Mouse (Mus musculus) myocyte (in vitro differentiated cells): Measurements from ENCODE around the gene Atl1.

Experiments used
- CEBPB ChIP-seq: IDR thresholded peaks from 2 replicates; pipeline ENCODE4 v1.6.1; 2011; ENCODE audit warnings: mild to moderate bottlenecking, moderate library complexity; ENCODE audit not compliant: poor library complexity, insufficient read depth, severe bottlenecking
- E2F4 ChIP-seq: IDR thresholded peaks from one replicate; pipeline ENCODE4 v1.6.1; 2011; ENCODE audit warnings: mild to moderate bottlenecking, control low read depth, moderate library complexity; ENCODE audit not compliant: insufficient read depth
- MAX ChIP-seq: IDR thresholded peaks from one replicate; pipeline ENCODE4 v1.6.1; 2011; ENCODE audit warnings: low read depth, mild to moderate bottlenecking, control low read depth
- MYOD1 ChIP-seq, 3 experiments: IDR thresholded peaks; one replicate each; pipeline ENCODE4 v1.6.1; 2011; ENCODE audit warnings: control low read depth in 2 of 3, low read depth in 2 of 3, mild to moderate bottlenecking in 2 of 3, moderate library complexity in 1 of 3; ENCODE audit not compliant: insufficient read length in 2 of 3, control insufficient read depth in 1 of 3
- MYOG ChIP-seq, 3 experiments: IDR thresholded peaks; one replicate each; pipeline ENCODE4 v1.6.1; 2011; ENCODE audit warnings: control low read depth in 2 of 3, low read depth in 2 of 3, mild to moderate bottlenecking in 2 of 3; ENCODE audit not compliant: insufficient read length in 2 of 3, control insufficient read depth in 1 of 3, insufficient read depth in 1 of 3
- POLR2A ChIP-seq: IDR thresholded peaks from one replicate; pipeline ENCODE4 v1.6.1; 2011; ENCODE audit warnings: low read depth, mild to moderate bottlenecking, control low read depth, moderate library complexity; ENCODE audit not compliant: insufficient read length
- POLR2AphosphoS2 ChIP-seq: IDR thresholded peaks from one replicate; pipeline ENCODE4 v1.6.1; 2011; ENCODE audit warnings: low read depth, control low read depth; ENCODE audit not compliant: insufficient read length
- REST ChIP-seq: IDR thresholded peaks from one replicate; pipeline ENCODE4 v1.6.1; 2011; ENCODE audit warnings: mild to moderate bottlenecking, control low read depth, moderate library complexity; ENCODE audit not compliant: insufficient read depth, insufficient read length
- SRF ChIP-seq: IDR thresholded peaks from one replicate; pipeline ENCODE4 v1.6.1; 2011; ENCODE audit warnings: low read depth; ENCODE audit not compliant: control insufficient read depth, insufficient read length
- TCF12 ChIP-seq: IDR thresholded peaks from one replicate; pipeline ENCODE4 v1.6.1; 2011; ENCODE audit warnings: mild to moderate bottlenecking, control low read depth; ENCODE audit not compliant: poor library complexity, insufficient read depth, severe bottlenecking
- USF1 ChIP-seq: IDR thresholded peaks from one replicate; pipeline ENCODE4 v1.6.1; 2011; ENCODE audit warnings: low read depth, mild to moderate bottlenecking, control low read depth, moderate library complexity

DNA sequence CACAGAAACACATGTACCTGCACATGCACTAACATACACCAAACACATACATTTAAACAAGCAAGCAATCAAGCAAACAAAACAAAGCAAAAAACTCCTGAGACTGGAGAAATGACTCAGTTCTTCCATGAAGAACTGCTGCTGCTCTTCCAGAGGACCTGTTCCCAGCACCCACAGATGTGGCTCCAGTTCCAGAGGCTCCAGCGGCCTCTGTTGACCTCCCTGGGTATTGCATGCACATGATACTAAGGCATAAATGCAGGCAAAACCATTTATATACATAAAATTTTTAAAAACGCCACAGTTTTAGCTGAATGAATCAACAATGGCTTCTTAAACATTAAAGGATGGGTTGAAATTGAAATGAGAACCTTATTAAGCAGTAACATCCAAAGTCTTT, 46.9 kb downstream of the Atl1 start:
- TF ChIP-seq POLR2A (no peak), REST (no peak), TCF12 (no peak), MAX (no peak), CEBPB (no peak), USF1 (no peak), POLR2AphosphoS2 (no peak), MYOD1 (IDR thresholded peaks at IDR 0.05; ENCODE audit: control insufficient read depth in 1 of 3, insufficient read length in 2 of 3, low read depth in 2 of 3) (no peak), MYOG (IDR thresholded peaks at IDR 0.05; ENCODE audit: control insufficient read depth in 1 of 3, insufficient read depth in 1 of 3, insufficient read length in 2 of 3, low read depth in 2 of 3) (no peak), E2F4 (no peak), SRF (no peak)
